Mouse (Mus musculus) liver, embryonic 14.5 days (tissue): ENCODE measurements around the gene Gm6034. TPM values are rescaled to one million over a fixed set of nuclear protein-coding genes. Genes with fewer than 3 reads are reported as not detected.
"Not testable (repeated sequence)": the region's sequence is repeated elsewhere in the genome, so short reads cannot be mapped to it uniquely, and the experiment has no call there.

Experiments
- ATAC-seq: fragments of 200-750 bp; cut with Nextera tagmentation; 2 replicates; pipeline ENCODE4 v1.8.0; 2017; ENCODE audit warnings: moderate number of reproducible peaks, mild to moderate bottlenecking, moderate library complexity; ENCODE audit not compliant: insufficient read depth
- DNase-seq, 3 experiments: peaks; one replicate each; pipeline ENCODE4 v3.0.0-alpha.2; 2012 to 2013; ENCODE audit warnings: low read depth in 3 of 3, low spot score in 3 of 3
- H3K27ac ChIP-seq: fragments of 300-500 bp; sonication (generic); 2 replicates; pipeline ENCODE4 v1.5.1; 2014; ENCODE audit warnings: moderate library complexity, mild to moderate bottlenecking, control low read depth, inconsistent platforms
- H3K27me3 ChIP-seq: fragments of 300-500 bp; sonication (generic); 2 replicates; pipeline ENCODE4 v1.6.1; 2014; ENCODE audit warnings: mild to moderate bottlenecking, low read length, moderate library complexity; ENCODE audit not compliant: control insufficient read depth, insufficient read depth
- H3K36me3 ChIP-seq: fragments of 300-500 bp; sonication (generic); replicated peaks from 2 replicates; pipeline ENCODE4 v1.6.1; 2014; ENCODE audit warnings: low read depth; ENCODE audit not compliant: control insufficient read depth, insufficient read depth
- H3K4me1 ChIP-seq, 2 experiments: fragments of 200-500 bp in 1 of 2; fragments of 300-500 bp in 1 of 2; sonication (generic) in 1 of 2; replicated peaks; 2 replicates each; pipeline ENCODE4 v1.6.1; 2012 to 2014; ENCODE audit warnings: antibody characterized with exemption in 1 of 2, inconsistent platforms in 1 of 2, low read length in 1 of 2; ENCODE audit not compliant: control insufficient read depth in 2 of 2, insufficient read depth in 2 of 2
- H3K4me2 ChIP-seq: fragments of 300-500 bp; sonication (generic); 2 replicates; pipeline ENCODE4 v1.6.1; 2014; ENCODE audit warnings: low read depth, mild to moderate bottlenecking, control low read depth, moderate library complexity
- H3K4me3 ChIP-seq, 2 experiments: fragments of 200-500 bp in 1 of 2; fragments of 300-500 bp in 1 of 2; sonication (generic) in 1 of 2; 2 replicates each; pipeline ENCODE4 v1.5.1; 2012 to 2014; ENCODE audit warnings: low read depth in 2 of 2, low read length in 2 of 2, mild to moderate bottlenecking in 2 of 2, control low read depth in 1 of 2, inconsistent platforms in 1 of 2, moderate library complexity in 1 of 2; ENCODE audit not compliant: insufficient read depth in 1 of 2
- H3K9ac ChIP-seq: fragments of 300-500 bp; sonication (generic); replicated peaks from 2 replicates; pipeline ENCODE4 v1.6.1; 2014; ENCODE audit warnings: mild to moderate bottlenecking, control low read depth, moderate library complexity
- H3K9me3 ChIP-seq: fragments of 300-500 bp; sonication (generic); 2 replicates; pipeline ENCODE4 v1.6.1; 2016; ENCODE audit warnings: low read length, mixed read lengths; ENCODE audit not compliant: control insufficient read depth
- CTCF ChIP-seq: IDR thresholded peaks from 2 replicates; pipeline ENCODE4 v1.5.1; 2016; ENCODE audit warnings: antibody characterized with exemption, low read depth, control low read depth
- EP300 ChIP-seq: IDR thresholded peaks from 2 replicates; pipeline ENCODE4 v1.6.1; 2016; ENCODE audit warnings: antibody characterized with exemption, low read depth
- WGBS: fragments of 180-500 bp; shearing (Covaris S2); extraction: QIAGEN DNeasy Blood & Tissue Kit; methylation state at CpG from one replicate; pipeline ENCODE4 v1.1.7; 2014; ENCODE audit not compliant: insufficient replicate concordance; 5-methylcytosine and 5-hydroxymethylcytosine counted together
- polyA plus RNA-seq, 2 experiments: library from polyadenylated mRNA; depleted of rRNA in 1 of 2; stranded (reverse) in 1 of 2; unstranded in 1 of 2; fragments of >200 nt; fragmentation: Nextera tagmentation in 1 of 2; extraction: Ambion mirVana in 1 of 2; gene quantifications; 2 replicates each; pipeline versions ENCODE4 v1.2.1 to v1.2.3; 2012 to 2014

The Gm6034 gene
- polyA plus RNA-seq, 2 experiments, result not detected

- Histone ChIP-seq H3K4me2 (peak overlapping the region; percentile 71), H3K4me1 (no peaks in the 10 kb centered on the region), H3K9ac (no peak overlapping the region), H3K27me3 (peaks cover 29% of the 10 kb centered on the region), H3K9me3 (no peaks in the 10 kb centered on the region), H3K4me3 (peak overlapping the region; percentile 49 to 56), H3K36me3 (no peaks in the 10 kb centered on the region), H3K27ac (no peak overlapping the region)
- under 1% methylated on average over 46 of the region's 46 CpGs for WGBS
- TF ChIP-seq EP300 (no peak), CTCF (no peak)
- DNase-seq (no peak), ATAC-seq (no peak)
Observed at GRCm38 (mm10) chr17:36083266-36083869, 40.6 kb downstream of the Gm6034 start.

- WGBS, result 1% methylated on average over 42 of the region's 42 CpGs
- H3K4me2 ChIP-seq, result peak overlapping the region; percentile 71
- no peak overlapping the region for H3K9ac ChIP-seq
- peaks cover 29% of the 10 kb centered on the region for H3K27me3 ChIP-seq
- H3K27ac ChIP-seq, result no peak overlapping the region
- H3K4me1 ChIP-seq, result no peaks in the 10 kb centered on the region
- TF ChIP-seq CTCF (no peak), EP300 (no peak)
- ATAC-seq (no peak), DNase-seq (no peak)
- H3K9me3 ChIP-seq, result no peaks in the 10 kb centered on the region
- peak overlapping the region; percentile 49 to 56 for H3K4me3 ChIP-seq
- no peaks in the 10 kb centered on the region for H3K36me3 ChIP-seq
Observed at GRCm38 (mm10) chr17:36083870-36084451, 41.2 kb downstream of the Gm6034 start.

- H3K4me3 ChIP-seq, H3K9ac ChIP-seq, H3K27ac ChIP-seq, H3K36me3 ChIP-seq, H3K9me3 ChIP-seq, ATAC-seq, H3K4me2 ChIP-seq, H3K4me1 ChIP-seq, DNase-seq: not testable (repeated sequence)
- WGBS, result 49% methylated on average over 1 of the region's 1 CpGs
- H3K27me3 ChIP-seq, result peaks cover 29% of the 10 kb centered on the region
Observed at GRCm38 (mm10) chr17:36085976-36086375, 43.2 kb downstream of the Gm6034 start.

GRCm38 (mm10) chr17:36091933-36092332 is 49.2 kb downstream of the Gm6034 start:
- H3K4me2 ChIP-seq, DNase-seq, H3K9me3 ChIP-seq, H3K9ac ChIP-seq, ATAC-seq, H3K4me1 ChIP-seq, H3K27me3 ChIP-seq, H3K4me3 ChIP-seq, H3K27ac ChIP-seq, H3K36me3 ChIP-seq: not testable (repeated sequence)
- WGBS, result no CpG with 5 or more reads among the region's 2 CpGs

- not testable (repeated sequence) for H3K4me1 ChIP-seq, H3K4me3 ChIP-seq, H3K36me3 ChIP-seq, H3K27me3 ChIP-seq, H3K9ac ChIP-seq, ATAC-seq, DNase-seq, H3K27ac ChIP-seq, H3K9me3 ChIP-seq, H3K4me2 ChIP-seq
Observed at GRCm38 (mm10) chr17:36092520-36092919, 49.8 kb downstream of the Gm6034 start.
